Mouse (Mus musculus) gastrocnemius, postnatal 36 days (tissue): ENCODE results near the gene Cdh13. TPM values are rescaled to one million over a fixed set of nuclear protein-coding genes. Genes with fewer than 3 reads are reported as not detected.
"Not testable (repeated sequence)": the region's sequence is repeated elsewhere in the genome, so short reads cannot be mapped to it uniquely, and the experiment has no call there.

Source experiments
- DNase-seq, 2 experiments: peaks; one replicate each; pipeline ENCODE4 v3.0.0; 2022
- intact Hi-C: fragments of 180-260 bp; cut with DNase I; formaldehyde crosslinking; loops from one replicate; pipeline ENCODE4 v1.15.1; 2025
- total RNA-seq, 2 experiments: library from RNA; stranded (reverse); gene quantifications; 2 replicates each; pipeline ENCODE4 v1.2.3; 2021

Gene Cdh13
- total RNA-seq, 2 experiments from 2014 or later, result 110 to 120 TPM

- intact Hi-C loops, result no loop called here
- DNase-seq, result no peak
Observed at GRCm38 (mm10) chr8:118748041-118748604, 464.6 kb downstream of the Cdh13 start.

GRCm38 (mm10) chr8:118749191-118749590 is 465.7 kb downstream of the Cdh13 start:
- intact Hi-C loops, result no loop called here
- no peak for DNase-seq

GRCm38 (mm10) chr8:118749786-118750185 is 466.3 kb downstream of the Cdh13 start:
- intact Hi-C loops, result no loop called here
- no peak for DNase-seq

- DNase-seq, result no peak
- intact Hi-C loops, result no loop called here
Observed at GRCm38 (mm10) chr8:118753710-118754109, 470.2 kb downstream of the Cdh13 start.

GRCm38 (mm10) chr8:118754119-118754518 is 470.6 kb downstream of the Cdh13 start:
- intact Hi-C loops, result no loop called here
- no peak for DNase-seq

- DNase-seq, intact Hi-C loops: not testable (repeated sequence)
Observed at GRCm38 (mm10) chr8:118777507-118777906, 494.0 kb downstream of the Cdh13 start.

- intact Hi-C loops, result no loop called here
- no peak for DNase-seq
Observed at GRCm38 (mm10) chr8:118778374-118778773, 494.8 kb downstream of the Cdh13 start.

GRCm38 (mm10) chr8:118785646-118786045 is 502.1 kb downstream of the Cdh13 start:
- intact Hi-C loops, result no loop called here
- no peak for DNase-seq

GRCm38 (mm10) chr8:118789649-118790048 is 506.1 kb downstream of the Cdh13 start:
- no peak for DNase-seq
- intact Hi-C loops, result no loop called here

GRCm38 (mm10) chr8:118794886-118795285 is 511.4 kb downstream of the Cdh13 start:
- DNase-seq, result no peak
- intact Hi-C loops, result no loop called here

- DNase-seq, result no peak
- intact Hi-C loops, result no loop called here
Observed at GRCm38 (mm10) chr8:118796491-118796890, 513.0 kb downstream of the Cdh13 start.

GRCm38 (mm10) chr8:118797127-118797526 is 513.6 kb downstream of the Cdh13 start:
- intact Hi-C loops, result no loop called here

GRCm38 (mm10) chr8:118803168-118803567 is 519.6 kb downstream of the Cdh13 start:
- DNase-seq, result no peak
- intact Hi-C loops, result no loop called here

More at GRCm38 (mm10) chr8:118797127-118797526, 513.6 kb downstream of the Cdh13 start:
- no peak for DNase-seq

GRCm38 (mm10) chr8:118809660-118810059 is 526.1 kb downstream of the Cdh13 start:
- DNase-seq, result no peak
- intact Hi-C loops, result no loop called here

GRCm38 (mm10) chr8:118815055-118815454 is 531.5 kb downstream of the Cdh13 start:
- intact Hi-C loops, result no loop called here
- DNase-seq, result no peak

- no peak for DNase-seq
- intact Hi-C loops, result no loop called here
Observed at GRCm38 (mm10) chr8:118826761-118827160, 543.2 kb downstream of the Cdh13 start.

- intact Hi-C loops, result no loop called here
- no peak for DNase-seq
Observed at GRCm38 (mm10) chr8:118827726-118828125, 544.2 kb downstream of the Cdh13 start.

GRCm38 (mm10) chr8:118830291-118830690 is 546.8 kb downstream of the Cdh13 start:
- no peak for DNase-seq
- intact Hi-C loops, result no loop called here

GRCm38 (mm10) chr8:118831026-118831425 is 547.5 kb downstream of the Cdh13 start:
- intact Hi-C loops, result no loop called here
- no peak for DNase-seq

GRCm38 (mm10) chr8:118838801-118839200 is 555.3 kb downstream of the Cdh13 start:
- intact Hi-C loops, result no loop called here
- DNase-seq, result no peak

- intact Hi-C loops, result loop anchor here (1.0 kb wide), 1 partner anchor 571 kb away; no protein-coding TSS in a partner anchor
- no peak for DNase-seq
Observed at GRCm38 (mm10) chr8:118845690-118846089, 562.2 kb downstream of the Cdh13 start.

- no peak for DNase-seq
- intact Hi-C loops, result no loop called here
Observed at GRCm38 (mm10) chr8:118848021-118848420, 564.5 kb downstream of the Cdh13 start.

- intact Hi-C loops, result no loop called here
- DNase-seq, result no peak
Observed at GRCm38 (mm10) chr8:118849515-118849914, 566.0 kb downstream of the Cdh13 start.
